Mouse (Mus musculus): ENCODE measurements around the gene Scamp3. TPM values are rescaled to one million over a fixed set of nuclear protein-coding genes. Genes with fewer than 3 reads are reported as not detected.
"Not testable (repeated sequence)": the region's sequence is repeated elsewhere in the genome, so short reads cannot be mapped to it uniquely, and the experiment has no call there.

Scamp3 gene
- total RNA-seq, 2 experiments from 2014 or later = 67.8 to 73.3 TPM

- no peak for DNase-seq (ENCODE audit: extremely low spot score in 1 of 2, low spot score in 1 of 2)
Observed at GRCm38 (mm10) chr3:89193351-89193750, 16.1 kb downstream of the Scamp3 start.

GRCm38 (mm10) chr3:89193853-89194252 is 16.6 kb downstream of the Scamp3 start:
- no peak for DNase-seq (ENCODE audit: extremely low spot score in 1 of 2, low spot score in 1 of 2)

- peak; percentile 65 to 80 for DNase-seq (ENCODE audit: extremely low spot score in 1 of 2, low spot score in 1 of 2)
Observed at GRCm38 (mm10) chr3:89195979-89196877, 19.0 kb downstream of the Scamp3 start.

- DNase-seq (ENCODE audit: extremely low spot score in 1 of 2, low spot score in 1 of 2) = no peak
Observed at GRCm38 (mm10) chr3:89199839-89200238, 22.6 kb downstream of the Scamp3 start.

- DNase-seq (ENCODE audit: extremely low spot score in 1 of 2, low spot score in 1 of 2) = peak; percentile 67 to 83
Observed at GRCm38 (mm10) chr3:89202253-89203141, 25.2 kb downstream of the Scamp3 start, which contains the start of gene Gba. Gba (plus strand) TSS chr3:89202928.

GRCm38 (mm10) chr3:89203142-89203514 is 25.9 kb downstream of the Scamp3 start:
- DNase-seq (ENCODE audit: extremely low spot score in 1 of 2, low spot score in 1 of 2) = no peak

GRCm38 (mm10) chr3:89206079-89206478 is 28.8 kb downstream of the Scamp3 start:
- DNase-seq (ENCODE audit: extremely low spot score in 1 of 2, low spot score in 1 of 2) = no peak

GRCm38 (mm10) chr3:89206695-89207094 is 29.4 kb downstream of the Scamp3 start:
- no peak for DNase-seq (ENCODE audit: extremely low spot score in 1 of 2, low spot score in 1 of 2)

GRCm38 (mm10) chr3:89208075-89208657 is 30.9 kb downstream of the Scamp3 start:
- no peak for DNase-seq (ENCODE audit: extremely low spot score in 1 of 2, low spot score in 1 of 2)

- no peak for DNase-seq (ENCODE audit: extremely low spot score in 1 of 2, low spot score in 1 of 2)
Observed at GRCm38 (mm10) chr3:89208736-89209135, 31.5 kb downstream of the Scamp3 start.

DNA sequence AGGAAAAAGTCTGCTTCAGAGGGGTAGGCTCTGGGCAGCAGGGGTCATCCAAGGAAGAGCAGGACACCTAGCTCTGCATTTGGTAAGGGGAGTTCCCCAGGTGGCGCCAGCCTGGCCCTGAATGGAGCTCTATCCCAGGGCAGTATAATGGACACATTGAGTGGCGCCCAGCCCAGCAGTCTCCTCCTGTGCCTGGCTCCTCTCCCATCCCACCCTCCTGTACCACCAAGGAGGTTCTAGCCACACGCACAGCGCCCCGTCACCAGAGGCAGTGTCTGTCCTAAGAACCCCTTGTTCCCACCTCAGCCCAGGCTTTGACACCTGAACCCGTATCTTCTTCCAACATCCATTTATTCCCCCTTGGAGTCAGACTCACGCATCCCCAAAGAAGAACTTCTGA is 32.5 kb downstream of the Scamp3 start:
- DNase-seq (ENCODE audit: extremely low spot score in 1 of 2, low spot score in 1 of 2) = no peak

GRCm38 (mm10) chr3:89210162-89210561 is 32.9 kb downstream of the Scamp3 start:
- DNase-seq (ENCODE audit: extremely low spot score in 1 of 2, low spot score in 1 of 2) = no peak

DNA sequence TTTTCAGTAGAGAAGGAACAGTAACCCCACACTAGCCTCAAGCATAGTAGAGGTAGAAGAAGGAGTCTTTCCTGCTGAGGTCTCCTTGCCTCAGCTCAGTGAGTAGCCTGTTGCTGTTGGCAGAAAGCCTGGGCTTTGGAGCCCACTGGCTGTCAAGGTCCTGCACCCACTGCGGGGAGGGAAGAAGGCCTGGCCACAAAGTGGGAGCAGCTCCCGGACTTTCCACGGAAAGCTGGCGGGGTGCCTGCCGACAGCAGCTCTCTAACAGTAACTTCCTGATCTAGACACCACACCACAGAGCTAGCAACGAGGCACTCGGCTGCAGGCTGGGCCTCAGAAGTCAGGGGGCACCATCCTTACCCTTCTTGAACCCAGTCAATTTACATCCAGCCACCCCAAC is 33.5 kb downstream of the Scamp3 start:
- DNase-seq (ENCODE audit: extremely low spot score in 1 of 2, low spot score in 1 of 2) = no peak

- DNase-seq (ENCODE audit: extremely low spot score in 1 of 2, low spot score in 1 of 2) = peak; percentile 80 to 88
Observed at GRCm38 (mm10) chr3:89213803-89214530, 36.7 kb downstream of the Scamp3 start.

DNA sequence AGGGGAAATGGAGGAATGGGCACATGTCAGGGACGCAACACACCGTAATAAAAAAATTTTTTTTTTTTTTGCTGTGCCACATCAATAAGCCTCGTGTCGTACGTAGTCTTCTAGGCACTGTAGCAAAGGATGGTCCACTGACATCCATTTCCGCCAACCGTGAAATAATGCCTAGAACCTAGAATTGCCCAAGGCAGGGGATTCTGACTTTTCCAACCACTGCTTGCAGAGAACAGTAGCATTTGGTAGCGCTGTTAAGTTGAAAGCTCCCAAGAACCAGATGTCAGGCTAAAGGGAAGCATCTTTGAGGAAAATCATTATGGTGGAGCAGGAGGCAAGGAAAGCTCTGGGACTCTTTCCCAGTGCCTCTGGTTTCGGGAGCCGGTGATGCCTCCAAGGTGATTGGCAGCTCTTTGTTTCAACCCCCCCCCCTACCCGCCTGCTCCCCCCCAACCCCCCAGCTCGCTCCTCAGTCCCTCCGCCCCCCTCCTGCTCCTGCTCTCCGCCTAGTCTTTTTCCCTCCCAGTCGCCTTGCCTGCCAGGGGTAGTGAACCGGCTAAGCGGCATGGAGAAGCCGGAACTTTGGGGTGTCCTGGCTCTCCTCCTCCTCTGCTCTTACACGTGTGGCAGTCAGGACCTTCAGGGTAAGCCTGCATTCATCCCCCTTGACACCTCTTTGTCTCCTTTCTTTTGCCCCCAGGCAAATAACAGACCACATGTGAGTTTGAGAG is 37.6 kb downstream of the Scamp3 start, which contains the start of gene Thbs3:
Gene Thbs3 (plus strand): TSS at position 500 of the 731 bp plus-strand sequence.
- no peak for DNase-seq (ENCODE audit: extremely low spot score in 1 of 2, low spot score in 1 of 2)

DNA sequence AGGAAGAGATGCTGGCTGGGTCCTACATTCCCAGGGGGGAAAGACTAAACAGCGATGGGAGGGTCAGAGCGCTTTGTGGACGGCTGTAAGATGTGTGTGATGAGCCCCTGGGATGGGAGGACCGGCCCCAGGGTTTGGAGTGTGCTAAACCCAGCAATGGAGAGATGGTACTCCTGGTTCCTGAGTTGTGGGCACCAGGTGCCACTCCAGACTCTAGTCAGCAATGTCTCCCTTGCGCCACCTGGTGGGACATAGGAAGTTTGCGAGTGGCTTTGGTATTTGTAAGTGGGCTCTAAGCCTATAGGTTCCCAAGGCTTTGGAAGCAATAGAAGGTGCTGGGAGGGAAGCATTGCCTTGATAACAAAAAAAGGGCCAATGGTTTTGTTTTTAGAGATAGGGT is 38.6 kb downstream of the Scamp3 start:
- peak; percentile 75 to 87 for DNase-seq (ENCODE audit: extremely low spot score in 1 of 2, low spot score in 1 of 2)

DNA sequence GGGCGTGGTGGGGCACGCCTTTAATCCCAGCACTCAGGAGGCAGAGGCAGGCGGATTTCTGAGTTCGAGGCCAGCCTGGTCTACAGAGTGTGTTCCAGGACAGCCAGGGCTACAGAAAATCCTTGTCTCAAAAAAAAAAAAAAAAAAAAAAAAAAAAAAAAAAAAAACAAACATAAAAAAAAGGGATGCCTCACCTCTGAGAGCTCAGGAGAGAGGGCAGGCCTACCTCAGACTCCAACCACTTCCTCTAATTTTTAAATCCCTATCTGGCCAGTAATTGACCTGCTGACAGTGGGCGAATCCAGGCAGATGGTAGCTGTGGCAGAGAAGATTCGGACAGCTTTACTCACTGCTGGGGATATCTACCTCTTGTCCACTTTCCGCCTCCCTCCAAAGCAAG is 39.1 kb downstream of the Scamp3 start:
- DNase-seq (ENCODE audit: extremely low spot score in 1 of 2, low spot score in 1 of 2) = not testable (repeated sequence)

GRCm38 (mm10) chr3:89218271-89218670 is 41.0 kb downstream of the Scamp3 start:
- DNase-seq (ENCODE audit: extremely low spot score in 1 of 2, low spot score in 1 of 2) = no peak

DNA sequence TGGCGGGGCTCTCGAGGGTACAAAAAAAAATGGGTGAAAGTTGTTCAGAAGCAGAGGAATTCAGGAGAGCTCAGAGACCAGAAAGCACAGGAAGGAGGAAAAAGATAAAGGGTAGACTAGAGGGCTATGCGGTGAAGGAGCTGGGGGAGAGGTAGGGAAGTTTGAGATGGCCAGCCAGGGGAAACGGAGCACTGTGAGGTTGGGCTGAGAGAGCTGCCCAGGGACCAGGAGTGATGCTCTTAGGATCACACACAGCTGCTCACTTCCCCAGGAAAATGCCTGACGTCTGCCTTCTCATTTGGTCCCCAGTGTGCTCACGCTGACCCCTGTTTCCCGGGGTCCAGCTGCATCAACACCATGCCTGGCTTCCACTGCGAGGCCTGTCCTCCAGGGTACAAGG is 42.3 kb downstream of the Scamp3 start:
- no peak for DNase-seq (ENCODE audit: extremely low spot score in 1 of 2, low spot score in 1 of 2)

Data from layer of hippocampus, postnatal 25 days (tissue).